In genomic region chrX:135795591-135796304, GRCm38 (mm10) we compare ENCODE assay signal across 8 mouse cellular contexts. TPM values are rescaled to one million over a fixed set of nuclear protein-coding genes. Genes with fewer than 3 reads are reported as not detected.
A peak's percentile ranks its signal among the peaks of the same experiment; 100 is the strongest.
DNase-seq lines count a peak whose midpoint lies in the region; ATAC-seq and TF ChIP-seq lines count a peak whose summit lies in the region.
"Not testable (repeated sequence)": the region's sequence is repeated elsewhere in the genome, so short reads cannot be mapped to it uniquely, and the experiment has no call there.

No protein-coding gene starts in this region.

- peak overlapping the region; percentile 70 for H3K9ac ChIP-seq in heart, embryonic 16.5 days (ENCODE audit: low read length)
- not testable (repeated sequence) for H3K9ac ChIP-seq in kidney, postnatal 0 days (ENCODE audit: low read depth, low read length)
- peak overlapping the region; percentile 56 for H3K9ac ChIP-seq in limb, embryonic 14.5 days (ENCODE audit: low read depth, low read length, severe bottlenecking)
- peak overlapping the region; percentile 71 for H3K9ac ChIP-seq in midbrain, embryonic 12.5 days (replicated peaks)

- not testable (repeated sequence) for TF ChIP-seq POLR2A in limb, embryonic 14.5 days (IDR thresholded peaks at IDR 0.05; ENCODE audit: borderline replicate concordance, extremely low read depth, insufficient read depth, insufficient read length)

- ATAC-seq in heart, embryonic 16.5 days (replicated peaks; ENCODE audit: extremely low read depth, insufficient read depth, low FRiP score): peak; percentile 85
- peak; percentile 92 for ATAC-seq in kidney, postnatal 0 days (replicated peaks; ENCODE audit: low FRiP score, low read depth)
- peak; percentile 91 for ATAC-seq in limb, embryonic 14.5 days (ENCODE audit: low FRiP score, low read depth)
- ATAC-seq in midbrain, embryonic 12.5 days (ENCODE audit: low FRiP score, low read depth): peak; percentile 92

- not testable (repeated sequence) for H3K27ac ChIP-seq in brown adipose tissue, adult 24 weeks (replicated peaks; ENCODE audit: low read depth, low read length); kidney, postnatal 0 days; limb, embryonic 14.5 days (replicated peaks; ENCODE audit: low read depth, low read length)
- H3K27ac ChIP-seq in forebrain, embryonic 10.5 days: peak overlapping the region; percentile 82
- H3K27ac ChIP-seq in heart, embryonic 16.5 days (ENCODE audit: low read length): peak overlapping the region; percentile 7
- H3K27ac ChIP-seq in midbrain, embryonic 12.5 days (replicated peaks): peak overlapping the region; percentile 72

- peak overlapping the region; percentile 70 for H3K4me2 ChIP-seq in heart, embryonic 16.5 days (ENCODE audit: low read depth, low read length)
- peak overlapping the region; percentile 64 for H3K4me2 ChIP-seq in kidney, postnatal 0 days (ENCODE audit: low read length)
- peak overlapping the region; percentile 52 for H3K4me2 ChIP-seq in limb, embryonic 14.5 days (replicated peaks; ENCODE audit: low read depth, low read length, severe bottlenecking)
- H3K4me2 ChIP-seq in midbrain, embryonic 12.5 days (replicated peaks): peak overlapping the region; percentile 63

- 12% methylated on average over 24 of the region's 27 CpGs for WGBS in forebrain, embryonic 10.5 days
- WGBS in heart, embryonic 16.5 days: 7% methylated on average over 20 of the region's 27 CpGs
- WGBS in kidney, postnatal 0 days: 36% methylated on average over 24 of the region's 27 CpGs
- 42% methylated on average over 24 of the region's 27 CpGs for WGBS in limb, embryonic 14.5 days
- WGBS in midbrain, embryonic 12.5 days: 25% methylated on average over 25 of the region's 27 CpGs

- TF ChIP-seq CTCF in kidney, postnatal 0 days (IDR thresholded peaks at IDR 0.05; ENCODE audit: low read depth): not testable (repeated sequence)

- not testable (repeated sequence) for H3K4me1 ChIP-seq in brown adipose tissue, adult 24 weeks (ENCODE audit: control insufficient read depth, insufficient read depth, insufficient read length, low read length); forebrain, embryonic 10.5 days; heart, embryonic 16.5 days (ENCODE audit: control insufficient read depth, insufficient read depth, low read length); kidney, postnatal 0 days (replicated peaks; ENCODE audit: insufficient read depth, low read length); limb, embryonic 14.5 days (ENCODE audit: control insufficient read depth, insufficient read depth, low read length); midbrain, embryonic 12.5 days

- peak overlapping the region; percentile 59 for H3K4me3 ChIP-seq in brown adipose tissue, adult 24 weeks (ENCODE audit: insufficient read depth, low read depth, low read length)
- H3K4me3 ChIP-seq in forebrain, embryonic 10.5 days: peak overlapping the region; percentile 64
- H3K4me3 ChIP-seq in heart, embryonic 16.5 days (ENCODE audit: low read length): peak overlapping the region; percentile 59
- peak overlapping the region; percentile 47 for H3K4me3 ChIP-seq in kidney, postnatal 0 days (replicated peaks; ENCODE audit: low read depth, low read length)
- peak overlapping the region; percentile 50 for H3K4me3 ChIP-seq in limb, embryonic 14.5 days (replicated peaks; ENCODE audit: low read length)
- H3K4me3 ChIP-seq in midbrain, embryonic 12.5 days: peak overlapping the region; percentile 58

- H3K9me3 ChIP-seq in forebrain, embryonic 10.5 days; heart, embryonic 16.5 days (replicated peaks; ENCODE audit: control insufficient read depth, low read length); kidney, postnatal 0 days (replicated peaks; ENCODE audit: low read length); limb, embryonic 14.5 days (ENCODE audit: control insufficient read depth, low read length); midbrain, embryonic 12.5 days: not testable (repeated sequence)

- DNase-seq in B cell, adult 2 months: peak; percentile 27 to 33
- peak; percentile 51 for DNase-seq in forebrain, embryonic 10.5 days (ENCODE audit: extremely low spot score, low spot score)
- peak; percentile 81 for DNase-seq in kidney, postnatal 0 days (ENCODE audit: low spot score)
- DNase-seq in limb, embryonic 14.5 days (ENCODE audit: low spot score): peak; percentile 70
- DNase-seq in right cerebral cortex, postnatal 4 days: peak; percentile 72

- H3K27me3 ChIP-seq in forebrain, embryonic 10.5 days (ENCODE audit: poor library complexity, severe bottlenecking): peaks cover 21% of the 10 kb centered on the region; the same call in 1 of the 2 replicates
- H3K27me3 ChIP-seq in heart, embryonic 16.5 days (ENCODE audit: control insufficient read depth, insufficient read depth, low read length); kidney, postnatal 0 days (ENCODE audit: insufficient read depth, low read length); limb, embryonic 14.5 days (ENCODE audit: control insufficient read depth, insufficient read depth, low read length); midbrain, embryonic 12.5 days: not testable (repeated sequence)

- H3K36me3 ChIP-seq in forebrain, embryonic 10.5 days (replicated peaks): peaks cover 21% of the 10 kb centered on the region
- not testable (repeated sequence) for H3K36me3 ChIP-seq in heart, embryonic 16.5 days (ENCODE audit: control insufficient read depth, insufficient read depth); kidney, postnatal 0 days (ENCODE audit: insufficient read depth, low read length)
- H3K36me3 ChIP-seq in limb, embryonic 14.5 days (ENCODE audit: control insufficient read depth, insufficient read depth, low read length): peaks cover 18% of the 10 kb centered on the region
- peaks cover 19% of the 10 kb centered on the region; the same call in 1 of the 2 replicates for H3K36me3 ChIP-seq in midbrain, embryonic 12.5 days

RNA-seq across cellular contexts. Expression of gene Bhlhb9, which starts 1.6 kb away (rescaled TPM):
- polyA plus RNA-seq in brown adipose tissue, adult 24 weeks (2012; ENCODE audit: insufficient read depth, insufficient read length, missing spikeins): 5.0 and 5.7 TPM in 2 replicates
- 49.3 and 52.8 TPM in 2 replicates for polyA plus RNA-seq in forebrain, embryonic 10.5 days (2016; fragmentation: Nextera tagmentation; extraction: Ambion mirVana)
- 63.7 and 71.2 TPM in 2 replicates for polyA plus RNA-seq in heart, embryonic 16.5 days (2015; fragmentation: Nextera tagmentation; extraction: Ambion mirVana)
- 36.9 and 39.1 TPM in 2 replicates for polyA plus RNA-seq in kidney, postnatal 0 days (2015; fragmentation: Nextera tagmentation; extraction: Ambion mirVana)
- 24.1 and 29.1 TPM in 2 replicates for polyA plus RNA-seq in limb, embryonic 14.5 days (2012; rRNA removed)
- 51.6 and 54.7 TPM in 2 replicates for polyA plus RNA-seq in limb, embryonic 14.5 days (2014; fragmentation: Nextera tagmentation; extraction: Ambion mirVana)
- polyA plus RNA-seq in midbrain, embryonic 12.5 days (2016; fragmentation: Nextera tagmentation; extraction: Ambion mirVana): 83.9 and 90.3 TPM in 2 replicates

RNA-seq across cellular contexts. Expression of gene Gprasp2, which starts 43.1 kb away (rescaled TPM):
- not detected in 2 replicates for polyA plus RNA-seq in brown adipose tissue, adult 24 weeks (2012; ENCODE audit: insufficient read depth, insufficient read length, missing spikeins)
- 25.3 and 27.1 TPM in 2 replicates for polyA plus RNA-seq in forebrain, embryonic 10.5 days (2016; fragmentation: Nextera tagmentation; extraction: Ambion mirVana)
- polyA plus RNA-seq in heart, embryonic 16.5 days (2015; fragmentation: Nextera tagmentation; extraction: Ambion mirVana): 18.3 and 21.0 TPM in 2 replicates
- 14.1 and 15.8 TPM in 2 replicates for polyA plus RNA-seq in kidney, postnatal 0 days (2015; fragmentation: Nextera tagmentation; extraction: Ambion mirVana)
- 49.3 and 50.5 TPM in 2 replicates for polyA plus RNA-seq in limb, embryonic 14.5 days (2012; rRNA removed)
- 33.1 and 43.0 TPM in 2 replicates for polyA plus RNA-seq in limb, embryonic 14.5 days (2014; fragmentation: Nextera tagmentation; extraction: Ambion mirVana)
- 80.3 and 94.1 TPM in 2 replicates for polyA plus RNA-seq in midbrain, embryonic 12.5 days (2016; fragmentation: Nextera tagmentation; extraction: Ambion mirVana)

RNA-seq across cellular contexts. Expression of gene Armcx5, which starts 53.2 kb away (rescaled TPM):
- 2.4 and 4.4 TPM in 2 replicates for polyA plus RNA-seq in brown adipose tissue, adult 24 weeks (2012; ENCODE audit: insufficient read depth, insufficient read length, missing spikeins)
- polyA plus RNA-seq in forebrain, embryonic 10.5 days (2016; fragmentation: Nextera tagmentation; extraction: Ambion mirVana): 10.3 and 10.6 TPM in 2 replicates
- polyA plus RNA-seq in heart, embryonic 16.5 days (2015; fragmentation: Nextera tagmentation; extraction: Ambion mirVana): 8.0 and 9.3 TPM in 2 replicates
- 9.3 and 9.6 TPM in 2 replicates for polyA plus RNA-seq in kidney, postnatal 0 days (2015; fragmentation: Nextera tagmentation; extraction: Ambion mirVana)
- 6.7 and 9.1 TPM in 2 replicates for polyA plus RNA-seq in limb, embryonic 14.5 days (2012; rRNA removed)
- 9.3 and 11.1 TPM in 2 replicates for polyA plus RNA-seq in limb, embryonic 14.5 days (2014; fragmentation: Nextera tagmentation; extraction: Ambion mirVana)
- polyA plus RNA-seq in midbrain, embryonic 12.5 days (2016; fragmentation: Nextera tagmentation; extraction: Ambion mirVana): 12.6 and 12.7 TPM in 2 replicates

RNA-seq across cellular contexts. Expression of gene Gprasp1, which starts 53.2 kb away (rescaled TPM):
- polyA plus RNA-seq in brown adipose tissue, adult 24 weeks (2012; ENCODE audit: insufficient read depth, insufficient read length, missing spikeins): 11.1 and 21.5 TPM in 2 replicates
- polyA plus RNA-seq in forebrain, embryonic 10.5 days (2016; fragmentation: Nextera tagmentation; extraction: Ambion mirVana): 52.8 and 53.6 TPM in 2 replicates
- polyA plus RNA-seq in heart, embryonic 16.5 days (2015; fragmentation: Nextera tagmentation; extraction: Ambion mirVana): 30.9 and 32.5 TPM in 2 replicates
- polyA plus RNA-seq in kidney, postnatal 0 days (2015; fragmentation: Nextera tagmentation; extraction: Ambion mirVana): 28.0 and 29.8 TPM in 2 replicates
- 59.1 and 73.4 TPM in 2 replicates for polyA plus RNA-seq in limb, embryonic 14.5 days (2012; rRNA removed)
- polyA plus RNA-seq in limb, embryonic 14.5 days (2014; fragmentation: Nextera tagmentation; extraction: Ambion mirVana): 52.0 and 61.2 TPM in 2 replicates
- 110 and 130 TPM in 2 replicates for polyA plus RNA-seq in midbrain, embryonic 12.5 days (2016; fragmentation: Nextera tagmentation; extraction: Ambion mirVana)

Comparison
In these comparisons a context has a peak if more than half of its experiments do, and no peak if none do; other contexts are left out.
1. DNase-seq: peak in every context shown above with its lines; median percentile 81 in kidney, postnatal 0 days; 72 in right cerebral cortex, postnatal 4 days; 70 in limb, embryonic 14.5 days; 51 in forebrain, embryonic 10.5 days; 30 in B cell, adult 2 months.